Mouse (Mus musculus): ENCODE results near the gene Arhgap24. TPM values are rescaled to one million over a fixed set of nuclear protein-coding genes. Genes with fewer than 3 reads are reported as not detected.
"Not testable (repeated sequence)": the region's sequence is repeated elsewhere in the genome, so short reads cannot be mapped to it uniquely, and the experiment has no call there.

Arhgap24 gene
- total RNA-seq, 2 experiments from 2014 or later = not detected

DNA sequence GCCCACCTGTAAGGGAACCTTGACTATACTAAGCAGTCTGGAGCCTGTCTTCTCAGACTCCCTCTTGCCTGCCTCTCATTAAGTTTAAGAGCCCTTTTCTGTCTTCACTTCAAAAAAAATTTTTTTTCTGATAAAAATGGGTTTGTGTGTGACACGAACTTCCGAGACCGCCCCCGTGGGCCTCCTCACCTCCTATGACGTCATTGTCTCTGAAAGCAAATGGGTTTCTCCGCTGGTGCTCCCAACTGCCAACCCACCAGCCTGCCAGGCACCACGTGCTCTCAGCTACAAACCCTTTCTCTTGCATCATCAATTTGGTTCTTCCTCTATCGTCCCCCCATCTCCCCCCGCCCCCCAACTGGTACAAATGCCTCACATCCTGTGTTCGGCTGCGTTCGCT lies 422.9 kb downstream of the Arhgap24 start:
- no peak for ATAC-seq (replicated peaks; ENCODE audit: low FRiP score, low TSS enrichment, poor library complexity, severe bottlenecking)

DNA sequence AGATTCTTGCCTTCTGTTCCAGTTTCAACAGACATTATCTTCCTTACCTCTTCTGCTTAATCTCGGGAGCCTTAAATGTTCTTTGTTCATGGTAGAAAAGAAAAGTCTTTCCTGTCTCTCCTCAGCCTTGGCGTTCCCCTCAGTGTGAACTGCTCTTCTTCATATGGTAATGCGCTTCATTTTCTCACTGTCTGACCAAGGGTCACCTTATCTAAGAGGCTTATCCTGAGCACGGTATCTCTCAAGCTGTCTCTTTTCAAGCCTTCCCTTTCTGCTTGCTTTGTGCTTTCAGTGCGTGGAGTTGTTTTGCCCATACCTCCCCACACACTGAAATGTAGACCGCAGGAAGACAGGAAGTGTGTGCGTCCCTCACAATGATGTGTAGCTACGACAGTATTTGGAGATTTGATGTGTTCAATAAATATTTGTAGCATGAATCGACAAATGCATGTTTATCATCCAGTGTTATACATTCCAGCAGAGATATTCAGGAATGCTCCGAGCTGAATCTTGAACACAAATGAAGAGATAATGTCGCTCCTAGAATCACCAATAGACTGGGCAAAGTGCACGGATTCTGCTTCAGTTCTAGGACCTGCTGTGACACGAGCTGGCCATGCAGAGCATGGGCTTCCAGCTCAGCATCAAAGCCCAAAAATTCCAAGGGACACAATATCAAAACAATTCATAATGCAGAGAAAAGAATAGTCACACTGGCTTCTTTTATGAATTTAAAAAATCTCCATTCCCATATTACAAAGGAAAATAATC lies 424.4 kb downstream of the Arhgap24 start:
- no peak for ATAC-seq (replicated peaks; ENCODE audit: low FRiP score, low TSS enrichment, poor library complexity, severe bottlenecking)

DNA sequence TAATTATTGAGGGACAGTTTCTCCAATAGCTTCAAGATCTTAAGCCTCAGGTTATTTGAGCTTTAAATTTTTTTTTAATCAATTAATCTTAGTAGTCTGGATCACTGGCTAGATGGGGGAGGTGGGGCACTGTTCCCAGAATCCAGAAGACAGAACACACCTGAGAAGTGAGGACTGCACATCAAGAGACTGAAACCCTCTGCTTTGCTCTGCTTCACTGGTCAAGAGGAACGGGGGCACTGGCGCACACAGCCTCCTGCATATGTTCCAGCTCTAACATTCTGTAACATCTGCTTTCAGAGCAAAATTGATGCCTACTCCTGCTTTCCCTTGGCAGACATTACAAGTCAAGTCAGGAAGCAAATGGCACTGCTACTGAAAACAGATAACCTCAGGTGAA lies 439.0 kb downstream of the Arhgap24 start:
- ATAC-seq (replicated peaks; ENCODE audit: low FRiP score, low TSS enrichment, poor library complexity, severe bottlenecking) = no peak

GRCm38 (mm10) chr5:102926786-102927185 lies 445.6 kb downstream of the Arhgap24 start:
- ATAC-seq (replicated peaks; ENCODE audit: low FRiP score, low TSS enrichment, poor library complexity, severe bottlenecking) = no peak

GRCm38 (mm10) chr5:102930161-102930560 lies 449.0 kb downstream of the Arhgap24 start:
- no peak for ATAC-seq (replicated peaks; ENCODE audit: low FRiP score, low TSS enrichment, poor library complexity, severe bottlenecking)

DNA sequence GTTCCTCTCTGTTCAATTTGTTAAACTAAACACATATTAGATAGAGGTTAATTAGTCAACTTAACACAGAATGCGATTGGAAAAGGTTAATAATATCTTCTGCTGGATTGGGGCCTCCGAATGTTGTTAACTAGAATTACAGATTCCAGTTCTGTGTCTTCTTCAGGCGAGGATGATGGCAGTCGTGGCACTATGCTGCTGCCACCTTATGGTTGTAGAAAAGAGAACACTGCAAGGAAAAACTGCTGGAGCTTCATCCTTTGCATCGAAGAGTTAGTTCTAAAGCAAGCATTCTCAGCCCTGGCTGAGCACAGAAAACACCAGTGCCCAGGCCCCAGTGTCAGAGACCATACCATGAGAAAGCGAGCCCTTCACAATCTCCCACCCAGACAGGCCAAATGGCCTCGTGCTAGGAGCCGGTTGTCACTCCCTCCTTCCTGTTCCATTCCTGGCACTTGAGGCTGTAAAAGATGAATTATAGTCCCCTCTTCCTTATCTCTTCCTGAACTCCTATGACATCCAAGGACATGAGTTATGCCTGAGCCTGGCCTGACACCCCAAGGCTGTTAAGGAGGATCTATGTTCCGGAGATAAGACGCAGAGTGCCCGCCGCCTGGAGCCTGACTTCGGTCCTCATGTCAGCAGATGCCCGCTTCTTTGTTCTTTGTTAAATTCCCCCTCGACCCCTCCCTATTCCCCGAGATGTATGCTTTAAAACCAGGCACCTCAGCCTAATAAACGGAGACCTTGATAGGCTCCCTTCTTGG lies 462.9 kb downstream of the Arhgap24 start:
- not testable (repeated sequence) for ATAC-seq (replicated peaks; ENCODE audit: low FRiP score, low TSS enrichment, poor library complexity, severe bottlenecking)

- ATAC-seq (replicated peaks; ENCODE audit: low FRiP score, low TSS enrichment, poor library complexity, severe bottlenecking) = no peak
These were observed 465.4 kb downstream of the Arhgap24 start for GRCm38 (mm10) chr5:102946625-102947024.

DNA sequence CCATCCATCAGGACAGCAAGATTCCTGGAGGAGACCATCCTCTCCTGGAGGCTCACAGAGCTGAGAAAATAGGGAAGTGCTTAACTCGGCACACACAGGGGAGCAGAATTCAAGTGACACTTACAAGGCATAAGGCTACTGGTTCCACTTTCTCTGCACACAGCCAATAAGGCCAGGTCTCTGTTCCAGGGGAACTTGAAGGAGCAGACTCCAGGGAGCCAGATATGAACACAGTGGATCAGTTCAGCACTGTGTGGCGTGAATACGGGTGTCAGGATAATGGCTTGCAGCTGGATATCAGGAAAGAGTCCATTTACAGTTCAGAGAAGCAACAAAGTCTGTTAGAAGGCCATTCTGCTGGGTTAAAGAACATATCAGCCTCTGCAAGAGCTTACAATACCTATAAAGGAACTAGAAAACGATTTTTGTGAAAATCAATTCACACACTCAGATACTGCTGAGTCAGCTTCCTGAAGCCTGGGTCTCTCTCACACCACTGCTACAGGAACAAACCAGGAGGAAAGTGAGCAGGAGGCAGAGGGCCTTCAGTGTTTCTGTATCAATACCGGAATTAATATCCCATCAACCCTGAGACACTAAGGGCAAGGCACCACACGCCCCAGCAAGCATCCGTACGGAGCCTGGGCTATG lies 466.0 kb downstream of the Arhgap24 start:
- ATAC-seq (replicated peaks; ENCODE audit: low FRiP score, low TSS enrichment, poor library complexity, severe bottlenecking) = no peak
